Mouse (Mus musculus): ENCODE measurements at regions not wholly inside any gene's neighbourhood (a gene's known extent, or its start where the extent isn't known, plus 50 kb on each side); places are given as distances from the start of the nearest gene placed in this dataset.

DNA sequence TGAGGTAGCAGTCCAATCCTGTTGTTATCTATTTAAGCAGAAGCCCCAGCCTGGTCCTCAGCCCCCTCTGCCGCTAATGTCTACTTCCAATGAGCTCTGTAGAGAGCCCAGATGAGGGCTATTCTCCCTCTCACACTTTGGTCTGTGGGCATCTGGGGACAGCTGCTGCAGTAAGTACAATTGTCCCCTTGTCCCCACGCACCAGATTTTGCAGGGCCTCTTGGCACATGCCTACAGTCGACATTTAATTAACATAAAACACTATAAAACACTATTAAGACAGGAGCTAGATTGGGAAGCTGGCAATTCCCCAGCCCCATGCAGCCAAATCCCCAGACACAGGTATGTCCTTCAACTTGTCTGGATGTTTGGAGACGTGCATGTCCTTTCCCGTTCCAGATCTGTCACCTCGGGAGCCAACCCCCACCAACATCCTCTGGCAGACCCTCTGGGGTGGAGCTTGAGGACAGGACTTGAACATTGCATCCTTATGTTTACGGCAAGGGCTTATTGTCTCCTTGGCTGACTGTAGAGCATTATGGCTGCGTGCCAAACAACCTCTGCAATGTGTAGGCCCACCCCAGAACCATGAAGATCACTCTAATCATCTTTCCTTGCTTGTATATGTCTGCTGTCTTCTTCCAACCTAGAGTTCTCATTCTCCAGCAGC is 251.3 kb upstream of the Rora start:
- Histone ChIP-seq H3K4me2 (ENCODE audit: low read depth) (no peak overlapping the region), H3K27ac (no peak overlapping the region), H3K27me3 (ENCODE audit: control insufficient read depth, insufficient read depth, low read length) (no peaks in the 10 kb centered on the region), H3K9me3 (ENCODE audit: control insufficient read depth, low read length) (no peaks in the 10 kb centered on the region), H3K4me1 (replicated peaks; ENCODE audit: control insufficient read depth in 2 of 2, insufficient read depth in 2 of 2, low read length in 1 of 2) (no peaks in the 10 kb centered on the region), H3K4me3 (ENCODE audit: insufficient read depth in 1 of 2, low read depth in 2 of 2, low read length in 2 of 2) (no peak overlapping the region), H3K36me3 (replicated peaks; ENCODE audit: control insufficient read depth, insufficient read depth, low read depth) (no peaks in the 10 kb centered on the region), H3K9ac (replicated peaks) (no peak overlapping the region)
- no peak for TF ChIP-seq EP300 (IDR thresholded peaks at IDR 0.05; ENCODE audit: low read depth)
- TF ChIP-seq CTCF (IDR thresholded peaks at IDR 0.05; ENCODE audit: low read depth) = no peak
- ATAC-seq (ENCODE audit: insufficient read depth) = no peak
- 54% methylated on average over 8 of the region's 8 CpGs for WGBS (ENCODE audit: insufficient replicate concordance)
- no peak for DNase-seq (ENCODE audit: low read depth in 3 of 3, low spot score in 3 of 3)

DNA sequence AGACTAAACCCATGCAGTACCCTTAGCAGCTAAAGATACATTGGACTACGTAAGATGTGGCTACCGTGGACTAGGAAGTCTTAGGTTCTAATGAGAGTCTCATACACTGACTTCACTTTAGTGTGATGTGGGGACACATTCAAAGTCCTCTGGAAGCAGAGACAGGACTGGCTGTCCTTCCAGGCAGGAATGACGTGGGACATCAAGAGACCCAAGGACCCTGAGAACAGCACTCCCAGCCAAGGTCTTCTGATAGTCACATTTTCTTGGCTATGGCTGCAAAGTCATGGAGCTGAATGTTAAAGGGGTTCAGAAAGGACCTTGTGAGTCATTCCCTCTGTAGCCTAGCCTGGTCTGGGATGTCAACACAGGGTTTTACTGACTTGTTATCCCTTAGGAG is 250.6 kb upstream of the Rora start:
- 66% methylated on average over 3 of the region's 3 CpGs for WGBS (ENCODE audit: insufficient replicate concordance)
- TF ChIP-seq CTCF (IDR thresholded peaks at IDR 0.05; ENCODE audit: low read depth) (no peak), EP300 (IDR thresholded peaks at IDR 0.05; ENCODE audit: low read depth) (no peak)

DNA sequence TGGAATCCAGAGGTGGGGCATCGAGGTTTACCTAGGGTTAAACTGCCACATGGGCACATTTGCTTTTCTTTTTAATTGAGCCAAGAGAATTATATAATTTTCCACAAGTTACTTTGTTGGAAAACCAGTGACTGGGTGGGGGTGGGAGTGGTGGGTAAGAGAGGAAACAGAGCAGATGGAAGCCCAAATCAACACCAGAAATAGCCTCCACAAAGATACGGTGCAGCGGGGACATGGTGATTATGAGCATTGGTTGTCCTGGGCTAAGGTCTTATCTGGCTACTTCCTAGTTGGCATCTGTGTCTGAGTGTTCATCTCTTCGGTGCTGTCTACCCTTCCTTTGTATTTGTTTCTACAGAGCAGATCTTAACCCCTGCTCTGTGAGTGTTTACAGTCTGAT is 250.1 kb upstream of the Rora start:
- ATAC-seq (ENCODE audit: insufficient read depth) (no peak), DNase-seq (ENCODE audit: low read depth in 3 of 3, low spot score in 3 of 3) (no peak)
- Histone ChIP-seq H3K27ac (no peak overlapping the region), H3K9ac (replicated peaks) (no peak overlapping the region), H3K4me2 (ENCODE audit: low read depth) (no peak overlapping the region), H3K9me3 (ENCODE audit: control insufficient read depth, low read length) (no peaks in the 10 kb centered on the region), H3K4me3 (ENCODE audit: insufficient read depth in 1 of 2, low read depth in 2 of 2, low read length in 2 of 2) (no peak overlapping the region), H3K36me3 (replicated peaks; ENCODE audit: control insufficient read depth, insufficient read depth, low read depth) (no peaks in the 10 kb centered on the region), H3K27me3 (ENCODE audit: control insufficient read depth, insufficient read depth, low read length) (no peaks in the 10 kb centered on the region), H3K4me1 (replicated peaks; ENCODE audit: control insufficient read depth in 2 of 2, insufficient read depth in 2 of 2, low read length in 1 of 2) (no peaks in the 10 kb centered on the region)
- no peak for TF ChIP-seq EP300 (IDR thresholded peaks at IDR 0.05; ENCODE audit: low read depth)
- TF ChIP-seq CTCF (IDR thresholded peaks at IDR 0.05; ENCODE audit: low read depth) = no peak
- WGBS (ENCODE audit: insufficient replicate concordance) = 52% methylated on average over 4 of the region's 4 CpGs

More for the DNA sequence above, 250.6 kb upstream of the Rora start:
- no peak overlapping the region for H3K4me3 ChIP-seq (ENCODE audit: insufficient read depth in 1 of 2, low read depth in 2 of 2, low read length in 2 of 2)
- no peak overlapping the region for H3K4me2 ChIP-seq (ENCODE audit: low read depth)
- ATAC-seq (ENCODE audit: insufficient read depth) = no peak
- H3K4me1 ChIP-seq (replicated peaks; ENCODE audit: control insufficient read depth in 2 of 2, insufficient read depth in 2 of 2, low read length in 1 of 2) = no peaks in the 10 kb centered on the region
- H3K27me3 ChIP-seq (ENCODE audit: control insufficient read depth, insufficient read depth, low read length) = no peaks in the 10 kb centered on the region
- no peaks in the 10 kb centered on the region for H3K36me3 ChIP-seq (replicated peaks; ENCODE audit: control insufficient read depth, insufficient read depth, low read depth)
- H3K27ac ChIP-seq = no peak overlapping the region
- H3K9me3 ChIP-seq (ENCODE audit: control insufficient read depth, low read length) = no peaks in the 10 kb centered on the region
- DNase-seq (ENCODE audit: low read depth in 3 of 3, low spot score in 3 of 3) = no peak
- no peak overlapping the region for H3K9ac ChIP-seq (replicated peaks)

DNA sequence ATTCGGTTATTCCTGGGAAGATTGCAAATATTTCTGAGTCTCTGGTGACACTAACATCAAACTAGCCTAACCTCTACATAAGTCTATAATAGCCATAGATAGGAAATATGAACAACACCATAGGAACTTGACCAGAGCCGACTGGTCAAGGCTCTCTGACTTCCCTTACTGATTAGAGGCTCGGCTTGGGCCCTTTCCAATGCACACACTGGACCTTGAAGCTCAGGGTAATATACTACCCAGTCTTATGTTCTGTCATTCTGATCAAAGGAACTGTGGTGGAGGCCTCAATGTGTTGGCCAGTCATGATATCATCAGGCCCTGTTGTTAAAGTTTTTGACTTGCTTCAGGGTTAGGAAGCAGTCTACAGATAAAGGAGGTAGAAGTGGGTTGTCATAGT is 243.8 kb upstream of the Rora start:
- Histone ChIP-seq H3K9me3 (ENCODE audit: control insufficient read depth, low read length) (no peaks in the 10 kb centered on the region), H3K36me3 (replicated peaks; ENCODE audit: control insufficient read depth, insufficient read depth, low read depth) (no peaks in the 10 kb centered on the region), H3K4me1 (replicated peaks; ENCODE audit: control insufficient read depth in 2 of 2, insufficient read depth in 2 of 2, low read length in 1 of 2) (no peaks in the 10 kb centered on the region), H3K27ac (no peak overlapping the region), H3K4me3 (ENCODE audit: insufficient read depth in 1 of 2, low read depth in 2 of 2, low read length in 2 of 2) (no peak overlapping the region), H3K9ac (replicated peaks) (no peak overlapping the region), H3K27me3 (ENCODE audit: control insufficient read depth, insufficient read depth, low read length) (no peaks in the 10 kb centered on the region), H3K4me2 (ENCODE audit: low read depth) (no peak overlapping the region)
- ATAC-seq (ENCODE audit: insufficient read depth) (no peak), DNase-seq (ENCODE audit: low read depth in 3 of 3, low spot score in 3 of 3) (no peak)
- 54% methylated on average over 3 of the region's 3 CpGs for WGBS (ENCODE audit: insufficient replicate concordance)
- TF ChIP-seq EP300 (IDR thresholded peaks at IDR 0.05; ENCODE audit: low read depth) (no peak), CTCF (IDR thresholded peaks at IDR 0.05; ENCODE audit: low read depth) (no peak)

DNA sequence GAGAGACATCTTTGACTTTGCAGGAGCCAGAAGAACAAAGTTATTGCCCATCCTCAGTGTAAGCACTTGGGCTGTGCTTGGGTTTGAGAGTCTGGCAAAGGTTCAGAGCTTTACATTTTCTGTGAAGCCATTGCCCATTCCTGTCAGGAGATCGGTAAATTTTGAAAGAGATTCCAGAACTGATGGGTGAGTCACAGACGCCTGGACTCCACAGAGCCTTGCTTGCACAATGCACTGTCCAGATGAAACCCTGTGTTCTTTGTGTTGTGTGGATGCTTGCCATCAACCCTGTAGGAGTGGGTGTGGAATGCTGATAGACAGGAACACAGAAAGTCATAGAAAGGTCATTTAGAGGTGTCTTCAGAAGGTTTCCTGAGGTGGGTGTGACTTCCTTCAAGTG is 227.3 kb upstream of the Rora start:
- no peaks in the 10 kb centered on the region for H3K4me1 ChIP-seq (replicated peaks; ENCODE audit: control insufficient read depth in 2 of 2, insufficient read depth in 2 of 2, low read length in 1 of 2)
- no peak overlapping the region for H3K9ac ChIP-seq (replicated peaks)
- no peak overlapping the region for H3K4me3 ChIP-seq (ENCODE audit: insufficient read depth in 1 of 2, low read depth in 2 of 2, low read length in 2 of 2)
- ATAC-seq (ENCODE audit: insufficient read depth) = no peak
- H3K36me3 ChIP-seq (replicated peaks; ENCODE audit: control insufficient read depth, insufficient read depth, low read depth) = no peaks in the 10 kb centered on the region
- no peak overlapping the region for H3K27ac ChIP-seq
- 63% methylated on average over 2 of the region's 2 CpGs for WGBS (ENCODE audit: insufficient replicate concordance)
- no peak overlapping the region for H3K4me2 ChIP-seq (ENCODE audit: low read depth)
- no peak for DNase-seq (ENCODE audit: low read depth in 3 of 3, low spot score in 3 of 3)
- H3K27me3 ChIP-seq (ENCODE audit: control insufficient read depth, insufficient read depth, low read length) = no peaks in the 10 kb centered on the region
- TF ChIP-seq CTCF (IDR thresholded peaks at IDR 0.05; ENCODE audit: low read depth) = no peak
- no peak for TF ChIP-seq EP300 (IDR thresholded peaks at IDR 0.05; ENCODE audit: low read depth)
- no peaks in the 10 kb centered on the region for H3K9me3 ChIP-seq (ENCODE audit: control insufficient read depth, low read length)

Measured in liver, embryonic 14.5 days (tissue).